Mouse (Mus musculus): ENCODE results near the gene Hoxc13. TPM values are rescaled to one million over a fixed set of nuclear protein-coding genes. Genes with fewer than 3 reads are reported as not detected.

Hoxc13 gene
- not detected for total RNA-seq (2021)
- long read RNA-seq, experiment 1: 0 reads
- long read RNA-seq, experiment 2: 0 reads

DNA sequence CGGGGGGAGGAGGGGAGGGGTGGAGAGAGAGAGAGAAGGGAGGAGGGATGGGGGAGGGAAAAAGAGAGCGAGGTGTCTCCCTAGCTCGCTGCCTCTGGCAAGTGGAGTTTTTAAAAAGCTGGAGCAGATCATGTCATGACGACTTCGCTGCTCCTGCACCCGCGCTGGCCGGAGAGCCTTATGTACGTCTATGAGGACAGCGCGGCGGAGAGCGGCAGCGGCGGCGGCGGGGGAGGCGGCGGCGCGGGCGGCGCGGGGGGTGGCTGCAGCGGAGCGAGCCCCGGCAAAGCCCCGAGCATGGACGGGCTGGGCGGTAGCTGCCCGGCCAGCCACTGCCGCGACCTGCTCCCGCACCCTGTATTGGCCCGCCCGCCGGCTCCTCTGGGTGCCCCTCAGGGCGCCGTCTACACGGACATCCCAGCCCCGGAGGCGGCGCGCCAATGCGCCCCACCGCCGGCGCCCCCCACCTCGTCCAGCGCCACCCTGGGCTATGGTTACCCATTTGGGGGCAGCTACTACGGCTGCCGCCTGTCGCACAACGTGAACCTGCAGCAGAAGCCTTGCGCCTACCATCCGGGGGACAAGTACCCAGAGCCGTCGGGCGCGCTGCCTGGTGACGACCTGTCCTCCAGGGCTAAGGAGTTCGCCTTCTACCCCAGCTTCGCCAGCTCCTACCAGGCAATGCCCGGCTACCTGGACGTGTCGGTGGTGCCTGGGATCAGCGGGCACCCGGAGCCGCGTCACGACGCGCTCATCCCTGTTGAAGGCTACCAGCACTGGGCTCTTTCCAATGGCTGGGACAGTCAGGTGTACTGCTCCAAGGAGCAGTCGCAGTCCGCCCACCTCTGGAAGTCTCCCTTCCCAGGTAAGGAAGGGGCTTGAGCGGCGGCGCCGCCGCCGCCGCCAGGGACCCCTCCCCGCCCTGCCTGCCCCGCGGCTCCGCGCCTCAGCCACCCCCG is at the start of gene Hoxc13:
Gene Hoxc13, plus strand, starts transcription at position 51 of the 959 bp plus-strand sequence.
- no peak within 1 kb of the TSS for H3K27ac ChIP-seq
- H3K4me3 ChIP-seq: no peak within 1 kb of the TSS
- TF ChIP-seq CTCF (conservative IDR thresholded peaks at IDR 0.05): no peak
- no peak for DNase-seq (ENCODE audit: low spot score in 2 of 2)

DNA sequence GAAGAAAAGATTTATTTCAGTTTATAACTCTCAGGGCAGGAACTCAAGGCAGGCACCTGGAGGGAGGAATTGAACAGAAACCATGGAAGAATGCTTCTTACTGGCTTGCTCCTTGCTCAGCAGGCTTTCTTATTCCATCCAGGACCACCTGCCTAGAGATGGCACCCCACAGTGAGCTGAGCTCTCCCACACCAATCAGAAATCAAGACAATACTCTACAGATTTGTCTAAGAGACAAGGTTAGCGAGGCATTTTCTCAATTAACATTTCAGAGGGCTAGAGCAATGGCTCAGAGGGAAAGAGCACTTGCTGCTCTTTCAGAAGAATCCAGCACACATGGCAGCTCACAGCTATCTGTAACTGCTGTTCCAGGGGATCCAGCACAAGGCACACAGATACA is 35.1 kb upstream of the Hoxc13 start:
- Histone ChIP-seq H3K27ac (no peak overlapping the region), H3K4me3 (no peak overlapping the region)
- DNase-seq (ENCODE audit: low spot score in 2 of 2): no peak
- TF ChIP-seq CTCF (conservative IDR thresholded peaks at IDR 0.05): no peak

DNA sequence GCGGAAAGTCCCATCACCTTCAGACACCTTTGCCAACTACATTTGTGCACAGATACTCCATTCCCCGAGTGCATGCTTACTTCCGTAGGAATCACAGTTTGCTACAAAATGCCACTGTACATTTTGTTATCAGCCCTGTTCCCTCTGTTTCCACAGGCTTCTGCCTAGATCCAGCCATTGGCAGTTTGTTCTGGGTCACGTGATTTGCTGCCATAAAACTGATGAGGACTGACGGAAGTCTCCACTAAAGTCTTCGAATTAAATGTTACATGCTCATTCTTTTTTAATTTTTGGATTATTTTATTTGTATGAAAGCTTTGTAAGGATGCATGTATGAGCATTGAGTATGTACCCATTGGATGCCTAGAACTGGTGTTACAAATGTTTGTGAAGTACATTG is 25.8 kb upstream of the Hoxc13 start:
- H3K4me3 ChIP-seq: no peak overlapping the region
- TF ChIP-seq CTCF (conservative IDR thresholded peaks at IDR 0.05): no peak
- no peak overlapping the region for H3K27ac ChIP-seq
- DNase-seq (ENCODE audit: low spot score in 2 of 2): no peak

DNA sequence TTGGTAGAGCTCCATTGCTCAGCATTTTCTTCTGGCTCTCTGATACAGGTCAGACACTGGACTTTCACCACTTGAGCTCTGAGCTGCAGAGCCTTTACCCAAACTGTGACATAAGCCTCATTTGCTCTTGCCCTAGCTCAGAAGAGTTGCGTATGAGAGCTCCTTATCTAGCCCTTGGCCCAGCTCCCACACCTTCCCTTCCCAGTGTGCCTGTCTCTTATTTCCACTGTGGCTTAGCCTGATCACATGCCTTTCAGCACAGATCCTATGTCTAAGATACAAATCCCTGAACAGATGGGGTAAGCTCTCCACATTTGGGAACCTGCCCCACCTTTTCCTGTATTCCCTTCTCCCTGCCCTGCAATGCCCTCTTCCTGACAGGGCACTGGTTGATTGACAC is 16.0 kb upstream of the Hoxc13 start:
- Histone ChIP-seq H3K27ac (no peak overlapping the region), H3K4me3 (no peak overlapping the region)
- TF ChIP-seq CTCF (conservative IDR thresholded peaks at IDR 0.05): no peak
- DNase-seq (ENCODE audit: low spot score in 2 of 2): no peak

DNA sequence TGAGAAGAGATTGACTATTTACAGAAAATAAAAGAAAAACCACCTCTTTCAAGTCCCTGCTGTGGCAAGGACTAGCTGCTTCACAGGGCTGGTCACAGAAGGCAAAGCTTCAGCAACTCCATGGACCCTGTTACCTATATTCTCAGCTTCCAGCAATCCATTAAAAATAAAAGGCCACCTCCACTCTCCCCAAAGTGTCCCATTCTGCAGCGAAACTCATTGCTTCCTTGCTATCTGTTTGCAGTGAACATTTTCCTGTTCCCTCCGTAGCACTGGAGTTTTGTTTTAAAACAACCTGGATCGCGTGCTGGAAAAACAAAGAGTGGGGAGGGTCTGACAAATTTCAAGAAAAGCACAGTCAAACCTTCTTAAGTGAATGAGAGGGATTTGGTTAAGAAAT is 11.4 kb upstream of the Hoxc13 start:
- Histone ChIP-seq H3K27ac (no peak overlapping the region), H3K4me3 (no peak overlapping the region)
- no peak for TF ChIP-seq CTCF (conservative IDR thresholded peaks at IDR 0.05)
- DNase-seq (ENCODE audit: low spot score in 2 of 2): no peak

DNA sequence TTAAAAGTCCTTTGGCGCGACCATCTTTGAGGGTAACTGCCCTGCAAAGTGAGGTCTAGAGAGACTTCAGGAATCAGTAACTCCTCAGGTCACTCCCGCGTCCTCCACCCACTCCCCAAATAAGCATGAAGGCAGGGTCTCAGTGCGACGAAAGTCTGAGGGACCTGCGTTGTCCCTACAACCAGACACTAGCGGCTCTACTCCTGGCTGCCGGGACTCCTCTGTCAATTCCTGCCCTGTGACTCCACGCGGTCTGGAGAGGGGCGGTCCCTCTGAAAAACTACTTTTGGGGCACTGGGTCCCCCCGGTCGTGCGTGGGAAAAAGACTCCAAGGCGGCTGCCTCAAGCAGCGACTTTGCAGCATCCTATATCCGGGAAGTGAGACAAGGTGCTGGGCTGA is 10.9 kb upstream of the Hoxc13 start:
- TF ChIP-seq CTCF (conservative IDR thresholded peaks at IDR 0.05): no peak
- Histone ChIP-seq H3K27ac (no peak overlapping the region), H3K4me3 (no peak overlapping the region)
- no peak for DNase-seq (ENCODE audit: low spot score in 2 of 2)

DNA sequence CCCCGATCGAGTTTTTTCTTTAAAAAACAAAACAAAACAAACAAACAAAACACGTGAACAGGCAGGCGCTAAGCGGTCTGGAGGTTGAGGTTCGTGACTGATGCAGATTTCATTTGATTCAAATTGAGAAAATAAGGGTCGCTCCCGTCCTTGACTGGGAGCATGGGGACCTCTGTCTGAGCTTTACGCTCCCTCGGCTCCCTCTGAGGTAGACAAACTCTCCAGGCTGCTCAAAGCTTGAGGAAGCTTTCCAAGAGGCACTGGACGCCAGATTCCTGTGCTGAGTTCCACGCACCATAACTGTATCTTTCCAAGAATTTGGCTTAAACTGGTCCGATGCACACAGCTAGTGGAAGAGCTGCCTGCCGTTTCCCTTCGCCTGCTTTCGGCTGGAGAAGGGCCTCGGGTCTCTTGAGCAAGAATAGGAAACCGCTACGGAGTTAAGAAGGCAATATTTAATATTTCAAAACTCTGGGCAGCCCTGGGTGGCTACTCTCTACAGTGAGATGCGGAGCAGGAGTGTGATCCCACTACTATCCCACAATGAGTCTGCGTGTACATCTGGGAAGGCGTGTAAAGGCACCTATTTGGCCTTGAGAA is 10.3 kb upstream of the Hoxc13 start:
- no peak for DNase-seq (ENCODE audit: low spot score in 2 of 2)
- no peak overlapping the region for H3K4me3 ChIP-seq

DNA sequence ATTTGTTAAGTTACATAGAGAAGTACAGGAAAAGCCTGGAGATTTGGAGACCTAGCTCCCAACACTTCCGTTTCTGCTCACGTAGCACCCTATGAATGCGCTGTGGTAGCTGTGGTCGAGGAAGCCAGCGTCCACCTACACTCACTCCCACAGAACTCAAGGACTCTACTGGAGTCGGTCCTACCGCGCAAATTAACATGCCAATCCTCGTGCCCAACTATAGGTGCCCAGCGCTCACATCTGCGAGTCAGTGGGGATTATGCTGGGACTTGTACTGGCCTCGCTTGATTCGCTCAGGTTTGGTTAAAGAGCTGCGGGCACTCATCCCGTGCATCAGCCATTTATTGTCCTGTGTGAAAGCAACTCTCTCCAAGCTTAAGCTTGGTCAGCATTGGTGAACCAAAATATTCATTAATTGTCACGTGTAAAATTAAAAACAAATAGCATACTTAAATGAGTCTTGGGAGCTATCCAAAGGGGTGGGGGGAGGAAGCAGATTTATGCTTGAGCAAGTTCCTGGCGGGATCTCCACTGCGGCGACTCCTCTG is 7.8 kb upstream of the Hoxc13 start:
- DNase-seq (ENCODE audit: low spot score in 2 of 2): no peak
- Histone ChIP-seq H3K27ac (no peak overlapping the region), H3K4me3 (no peak overlapping the region)
- TF ChIP-seq CTCF (conservative IDR thresholded peaks at IDR 0.05): no peak

More for the DNA sequence above, 10.3 kb upstream of the Hoxc13 start:
- no peak overlapping the region for H3K27ac ChIP-seq
- TF ChIP-seq CTCF (conservative IDR thresholded peaks at IDR 0.05): no peak

DNA sequence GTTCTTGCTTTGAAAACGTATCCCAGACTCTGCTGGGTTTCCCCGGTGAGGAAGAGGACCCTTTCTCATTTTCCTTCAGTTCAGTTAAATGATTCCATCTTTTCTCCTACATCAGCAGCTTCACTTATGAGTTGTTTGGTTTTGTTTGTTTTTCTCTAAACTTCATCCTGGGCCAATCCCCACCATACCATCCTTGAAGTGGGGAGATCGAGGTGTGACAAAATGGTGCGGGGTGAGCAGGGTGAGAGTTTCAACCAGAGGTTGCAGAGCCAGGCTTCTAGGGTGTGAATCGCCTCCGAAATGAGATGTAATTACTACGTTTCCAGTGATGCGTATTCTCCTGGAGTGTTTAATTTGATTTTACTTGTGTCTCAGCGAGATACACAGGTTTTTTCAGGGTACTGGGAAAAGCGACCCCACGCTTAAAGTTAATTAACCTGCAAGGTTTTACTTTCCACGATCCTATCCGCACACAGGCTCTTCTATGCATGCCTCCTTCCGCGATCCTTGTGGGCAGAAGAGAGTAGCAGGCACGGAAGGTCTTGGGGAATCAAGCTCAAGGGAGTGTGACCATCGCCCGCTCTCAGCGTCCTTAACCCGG is 2.8 kb upstream of the Hoxc13 start:
- no peak for DNase-seq (ENCODE audit: low spot score in 2 of 2)
- TF ChIP-seq CTCF (conservative IDR thresholded peaks at IDR 0.05): no peak
- Histone ChIP-seq H3K4me3 (no peak overlapping the region), H3K27ac (no peak overlapping the region)

DNA sequence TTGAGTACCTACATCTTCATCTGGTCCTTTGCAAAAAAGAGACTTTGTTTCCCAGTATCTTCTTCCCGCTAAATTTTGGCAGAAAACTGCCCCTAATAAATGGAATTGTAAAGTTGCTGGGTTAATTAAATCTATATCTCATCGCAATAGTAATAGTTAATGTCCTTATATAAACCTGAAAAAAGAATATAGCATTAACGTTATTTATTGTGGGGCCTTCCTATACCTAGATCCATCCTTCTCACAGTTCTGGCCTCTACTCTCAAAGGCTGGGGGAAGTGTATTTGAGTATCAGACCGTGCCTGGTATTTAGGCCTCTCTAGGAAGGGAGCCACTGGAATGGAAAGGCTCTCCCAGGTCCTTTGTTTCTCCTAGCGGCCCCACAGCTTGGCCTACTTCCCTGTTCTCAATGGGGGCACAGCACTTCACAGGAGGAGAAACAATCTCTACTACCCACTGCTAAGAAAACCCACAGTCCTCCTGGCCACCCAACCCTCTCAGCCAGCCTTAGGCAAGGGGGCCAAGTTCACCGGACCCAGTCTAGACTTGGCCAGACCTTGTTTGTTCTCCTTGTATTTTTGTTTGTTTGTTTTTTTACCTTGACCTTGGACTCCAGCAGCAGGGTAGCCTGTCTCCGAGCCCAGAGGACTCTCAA is 2.2 kb upstream of the Hoxc13 start:
- Histone ChIP-seq H3K4me3 (no peak overlapping the region), H3K27ac (no peak overlapping the region)
- TF ChIP-seq CTCF (conservative IDR thresholded peaks at IDR 0.05): no peak
- DNase-seq (ENCODE audit: low spot score in 2 of 2): no peak

DNA sequence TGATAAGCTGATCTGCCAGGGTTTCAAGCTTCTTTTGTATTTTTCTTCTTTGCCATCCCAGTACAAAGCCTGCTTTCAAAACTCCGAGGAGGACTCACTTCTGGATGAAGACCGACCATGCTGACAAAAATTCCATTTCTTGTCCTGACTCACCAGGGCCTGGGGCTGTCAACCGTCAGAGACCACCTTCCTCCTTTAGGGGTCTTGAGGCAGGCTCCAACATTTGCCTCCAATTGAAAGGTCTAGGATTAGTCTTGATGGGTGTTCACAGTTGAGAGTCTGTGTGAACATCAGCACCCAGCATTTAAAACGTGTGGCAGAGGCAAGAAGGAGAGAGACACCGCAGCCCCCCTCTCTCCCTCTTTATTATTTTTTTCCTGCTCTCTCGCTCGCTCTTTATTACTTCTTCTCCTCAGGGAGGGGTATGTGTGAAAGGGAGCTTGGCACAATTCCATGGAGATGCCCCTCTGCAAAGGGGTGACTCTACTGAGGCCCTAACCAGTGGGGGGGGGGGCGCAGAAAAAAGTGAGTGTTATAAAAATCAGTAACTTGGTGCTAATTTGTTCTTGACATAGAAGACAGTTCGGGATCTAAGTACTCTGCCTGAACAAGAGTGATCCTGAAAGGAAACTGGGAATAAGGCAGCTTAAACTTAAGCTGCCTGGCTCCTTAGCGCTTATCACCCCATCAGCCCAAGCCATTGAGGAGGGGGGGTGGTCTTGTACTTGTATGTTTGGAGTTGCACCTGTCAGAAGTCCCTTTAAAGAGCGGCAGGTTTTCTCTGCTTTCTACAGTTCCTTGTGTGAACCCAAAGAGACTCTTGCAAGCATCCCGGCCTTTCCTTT is 1.3 kb upstream of the Hoxc13 start:
- TF ChIP-seq CTCF (conservative IDR thresholded peaks at IDR 0.05): no peak
- no peak overlapping the region for H3K27ac ChIP-seq
- H3K4me3 ChIP-seq: no peak overlapping the region
- DNase-seq (ENCODE audit: low spot score in 2 of 2): no peak

DNA sequence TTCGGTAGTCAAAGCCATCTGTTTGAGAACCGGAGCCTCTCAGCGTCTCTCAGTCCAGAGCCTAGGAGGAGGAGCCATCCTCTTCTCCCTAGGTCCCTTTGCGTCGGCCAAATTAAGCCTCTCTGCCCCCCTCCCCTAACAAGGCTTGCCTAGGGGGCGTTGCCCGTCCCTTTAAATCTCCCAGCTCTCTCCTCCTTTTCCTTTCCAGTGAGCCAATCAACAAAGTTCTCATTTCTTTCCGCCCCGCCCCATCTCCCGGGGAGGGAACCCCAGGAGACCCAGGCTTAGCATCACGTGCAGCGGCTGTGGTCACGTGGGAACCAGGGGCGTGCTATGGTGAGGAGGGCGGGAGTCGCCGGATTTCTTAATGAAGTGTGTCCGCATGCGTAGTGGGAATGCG is 284 bp upstream of the Hoxc13 start:
- no peak overlapping the region for H3K27ac ChIP-seq
- no peak overlapping the region for H3K4me3 ChIP-seq
- no peak for DNase-seq (ENCODE audit: low spot score in 2 of 2)
- no peak for TF ChIP-seq CTCF (conservative IDR thresholded peaks at IDR 0.05)

Measured in layer of hippocampus, adult 2 months (tissue).